Mouse (Mus musculus) right cerebral cortex, postnatal 25 days (tissue): ENCODE results near the gene Noxa1.
A peak's percentile ranks its signal among the peaks of the same experiment; 100 is the strongest.

Source experiments
- DNase-seq: peaks from one replicate; pipeline ENCODE4 v3.0.0; 2022

The Noxa1 gene

GRCm38 (mm10) chr2:25095109-25095850, at the start of gene Noxa1:
Gene Noxa1 (minus strand): TSS chr2:25095149.
- no peak for DNase-seq

GRCm38 (mm10) chr2:25141921-25142320, 47.0 kb upstream of the Noxa1 start:
- DNase-seq, result no peak

- no peak for DNase-seq
Measured at GRCm38 (mm10) chr2:25141185-25141584, 46.2 kb upstream of the Noxa1 start.

- DNase-seq, result no peak
Measured at GRCm38 (mm10) chr2:25137832-25138231, 42.9 kb upstream of the Noxa1 start.

GRCm38 (mm10) chr2:25131601-25132000, 36.7 kb upstream of the Noxa1 start:
- DNase-seq, result no peak

- no peak for DNase-seq
Measured at GRCm38 (mm10) chr2:25128072-25128471, 33.1 kb upstream of the Noxa1 start.

GRCm38 (mm10) chr2:25127206-25127605, 32.3 kb upstream of the Noxa1 start:
- DNase-seq, result no peak

- DNase-seq, result peak; percentile 18
Measured at GRCm38 (mm10) chr2:25126011-25127010, 31.4 kb upstream of the Noxa1 start.

GRCm38 (mm10) chr2:25125146-25125545, 30.2 kb upstream of the Noxa1 start:
- no peak for DNase-seq

GRCm38 (mm10) chr2:25124411-25124810, 29.5 kb upstream of the Noxa1 start:
- no peak for DNase-seq

- no peak for DNase-seq
Measured at GRCm38 (mm10) chr2:25123527-25123926, 28.6 kb upstream of the Noxa1 start.

GRCm38 (mm10) chr2:25122666-25123065, 27.7 kb upstream of the Noxa1 start:
- no peak for DNase-seq

GRCm38 (mm10) chr2:25120963-25121362, 26.0 kb upstream of the Noxa1 start:
- DNase-seq, result no peak

- no peak for DNase-seq
Measured at GRCm38 (mm10) chr2:25115442-25115841, 20.5 kb upstream of the Noxa1 start.

- no peak for DNase-seq
Measured at GRCm38 (mm10) chr2:25114308-25114707, 19.4 kb upstream of the Noxa1 start.

- no peak for DNase-seq
Measured at GRCm38 (mm10) chr2:25111184-25111791, 16.3 kb upstream of the Noxa1 start.

- no peak for DNase-seq
Measured at GRCm38 (mm10) chr2:25110505-25111183, 15.7 kb upstream of the Noxa1 start.

- DNase-seq, result no peak
Measured at GRCm38 (mm10) chr2:25109487-25109886, 14.5 kb upstream of the Noxa1 start.

- no peak for DNase-seq
Measured at GRCm38 (mm10) chr2:25106045-25106444, 11.1 kb upstream of the Noxa1 start.

GRCm38 (mm10) chr2:25104122-25104521, 9.2 kb upstream of the Noxa1 start:
- DNase-seq, result no peak

GRCm38 (mm10) chr2:25099703-25100102, 4.8 kb upstream of the Noxa1 start:
- DNase-seq, result no peak

- peak; percentile 14 for DNase-seq
Measured at GRCm38 (mm10) chr2:25098956-25099355, 4.0 kb upstream of the Noxa1 start.
